Mouse (Mus musculus): ENCODE measurements around the gene Erbb3. TPM values are rescaled to one million over a fixed set of nuclear protein-coding genes. Genes with fewer than 3 reads are reported as not detected.

The Erbb3 gene
- polyA plus RNA-seq, 1 experiment: 39.4 TPM

- H3K4me1 ChIP-seq (ENCODE audit: control insufficient read depth, insufficient read depth, low read length): no peaks in the 10 kb centered on the region
- no peak overlapping the region for H3K27ac ChIP-seq (ENCODE audit: insufficient read depth, low read length)
- no peak overlapping the region for H3K9ac ChIP-seq (ENCODE audit: low read depth, poor library complexity, severe bottlenecking)
- H3K4me3 ChIP-seq (ENCODE audit: low read depth, low read length): no peak overlapping the region
- no peak for TF ChIP-seq CTCF (IDR thresholded peaks at IDR 0.05; ENCODE audit: low read depth, low read length)
- TF ChIP-seq EP300 (IDR thresholded peaks at IDR 0.05; ENCODE audit: insufficient read depth, low read depth, low read length): no peak
- no peak for TF ChIP-seq POLR2A (IDR thresholded peaks at IDR 0.05; ENCODE audit: insufficient read depth, low read length)
- no peaks in the 10 kb centered on the region for H3K36me3 ChIP-seq (ENCODE audit: control insufficient read depth, insufficient read depth, low read length, poor library complexity, severe bottlenecking)
- no peaks in the 10 kb centered on the region for H3K27me3 ChIP-seq (ENCODE audit: control insufficient read depth, insufficient read depth, low read length, poor library complexity, severe bottlenecking)
- H3K9me3 ChIP-seq (replicated peaks; ENCODE audit: control insufficient read depth, insufficient read depth, low read length, poor library complexity, severe bottlenecking): no peaks in the 10 kb centered on the region
Measured at GRCm38 (mm10) chr10:128601499-128601898, 12.0 kb upstream of the Erbb3 start.

GRCm38 (mm10) chr10:128598476-128598875 is 9.0 kb upstream of the Erbb3 start:
- Histone ChIP-seq H3K27ac (ENCODE audit: insufficient read depth, low read length) (no peak overlapping the region), H3K9ac (ENCODE audit: low read depth, poor library complexity, severe bottlenecking) (no peak overlapping the region), H3K36me3 (ENCODE audit: control insufficient read depth, insufficient read depth, low read length, poor library complexity, severe bottlenecking) (no peaks in the 10 kb centered on the region), H3K9me3 (replicated peaks; ENCODE audit: control insufficient read depth, insufficient read depth, low read length, poor library complexity, severe bottlenecking) (no peaks in the 10 kb centered on the region), H3K4me1 (ENCODE audit: control insufficient read depth, insufficient read depth, low read length) (no peaks in the 10 kb centered on the region), H3K4me3 (ENCODE audit: low read depth, low read length) (no peak overlapping the region), H3K27me3 (ENCODE audit: control insufficient read depth, insufficient read depth, low read length, poor library complexity, severe bottlenecking) (no peaks in the 10 kb centered on the region)
- TF ChIP-seq POLR2A (IDR thresholded peaks at IDR 0.05; ENCODE audit: insufficient read depth, low read length) (no peak), CTCF (IDR thresholded peaks at IDR 0.05; ENCODE audit: low read depth, low read length) (no peak), EP300 (IDR thresholded peaks at IDR 0.05; ENCODE audit: insufficient read depth, low read depth, low read length) (no peak)

GRCm38 (mm10) chr10:128592797-128593196 is 3.3 kb upstream of the Erbb3 start:
- no peak overlapping the region for H3K9ac ChIP-seq (ENCODE audit: low read depth, poor library complexity, severe bottlenecking)
- H3K36me3 ChIP-seq (ENCODE audit: control insufficient read depth, insufficient read depth, low read length, poor library complexity, severe bottlenecking): no peaks in the 10 kb centered on the region
- TF ChIP-seq CTCF (IDR thresholded peaks at IDR 0.05; ENCODE audit: low read depth, low read length): no peak
- no peak for TF ChIP-seq EP300 (IDR thresholded peaks at IDR 0.05; ENCODE audit: insufficient read depth, low read depth, low read length)
- no peak for TF ChIP-seq POLR2A (IDR thresholded peaks at IDR 0.05; ENCODE audit: insufficient read depth, low read length)
- no peak overlapping the region for H3K27ac ChIP-seq (ENCODE audit: insufficient read depth, low read length)
- H3K4me1 ChIP-seq (ENCODE audit: control insufficient read depth, insufficient read depth, low read length): peaks cover 1% of the 10 kb centered on the region
- H3K27me3 ChIP-seq (ENCODE audit: control insufficient read depth, insufficient read depth, low read length, poor library complexity, severe bottlenecking): no peaks in the 10 kb centered on the region
- H3K4me3 ChIP-seq (ENCODE audit: low read depth, low read length): no peak overlapping the region
- no peaks in the 10 kb centered on the region for H3K9me3 ChIP-seq (replicated peaks; ENCODE audit: control insufficient read depth, insufficient read depth, low read length, poor library complexity, severe bottlenecking)

- Histone ChIP-seq H3K4me3 (ENCODE audit: low read depth, low read length) (no peak overlapping the region), H3K9me3 (replicated peaks; ENCODE audit: control insufficient read depth, insufficient read depth, low read length, poor library complexity, severe bottlenecking) (no peaks in the 10 kb centered on the region), H3K27me3 (ENCODE audit: control insufficient read depth, insufficient read depth, low read length, poor library complexity, severe bottlenecking) (no peaks in the 10 kb centered on the region), H3K9ac (ENCODE audit: low read depth, poor library complexity, severe bottlenecking) (no peak overlapping the region), H3K4me1 (ENCODE audit: control insufficient read depth, insufficient read depth, low read length) (peaks cover 3% of the 10 kb centered on the region), H3K36me3 (ENCODE audit: control insufficient read depth, insufficient read depth, low read length, poor library complexity, severe bottlenecking) (no peaks in the 10 kb centered on the region), H3K27ac (ENCODE audit: insufficient read depth, low read length) (no peak overlapping the region)
- TF ChIP-seq POLR2A (IDR thresholded peaks at IDR 0.05; ENCODE audit: insufficient read depth, low read length): no peak
- no peak for TF ChIP-seq EP300 (IDR thresholded peaks at IDR 0.05; ENCODE audit: insufficient read depth, low read depth, low read length)
- no peak for TF ChIP-seq CTCF (IDR thresholded peaks at IDR 0.05; ENCODE audit: low read depth, low read length)
Measured at GRCm38 (mm10) chr10:128591436-128591835, 2.0 kb upstream of the Erbb3 start.

- Histone ChIP-seq H3K27ac (ENCODE audit: insufficient read depth, low read length) (peak overlapping the region; percentile 79), H3K4me1 (ENCODE audit: control insufficient read depth, insufficient read depth, low read length) (peaks cover 6% of the 10 kb centered on the region), H3K4me3 (ENCODE audit: low read depth, low read length) (peak overlapping the region; percentile 91), H3K36me3 (ENCODE audit: control insufficient read depth, insufficient read depth, low read length, poor library complexity, severe bottlenecking) (no peaks in the 10 kb centered on the region), H3K9me3 (replicated peaks; ENCODE audit: control insufficient read depth, insufficient read depth, low read length, poor library complexity, severe bottlenecking) (no peaks in the 10 kb centered on the region), H3K9ac (ENCODE audit: low read depth, poor library complexity, severe bottlenecking) (peak overlapping the region; percentile 91), H3K27me3 (ENCODE audit: control insufficient read depth, insufficient read depth, low read length, poor library complexity, severe bottlenecking) (no peaks in the 10 kb centered on the region)
- TF ChIP-seq EP300 (IDR thresholded peaks at IDR 0.05; ENCODE audit: insufficient read depth, low read depth, low read length): no peak
- peak; percentile 65 for TF ChIP-seq CTCF (IDR thresholded peaks at IDR 0.05; ENCODE audit: low read depth, low read length)
Measured at GRCm38 (mm10) chr10:128590193-128590690, 790 bp upstream of the Erbb3 start.

- peak overlapping the region; percentile 91 for H3K9ac ChIP-seq (ENCODE audit: low read depth, poor library complexity, severe bottlenecking)
- no peaks in the 10 kb centered on the region for H3K36me3 ChIP-seq (ENCODE audit: control insufficient read depth, insufficient read depth, low read length, poor library complexity, severe bottlenecking)
- H3K27me3 ChIP-seq (ENCODE audit: control insufficient read depth, insufficient read depth, low read length, poor library complexity, severe bottlenecking): no peaks in the 10 kb centered on the region
- H3K9me3 ChIP-seq (replicated peaks; ENCODE audit: control insufficient read depth, insufficient read depth, low read length, poor library complexity, severe bottlenecking): no peaks in the 10 kb centered on the region
- peaks cover 6% of the 10 kb centered on the region for H3K4me1 ChIP-seq (ENCODE audit: control insufficient read depth, insufficient read depth, low read length)
- peak overlapping the region; percentile 91 for H3K4me3 ChIP-seq (ENCODE audit: low read depth, low read length)
- TF ChIP-seq CTCF (IDR thresholded peaks at IDR 0.05; ENCODE audit: low read depth, low read length) (no peak), POLR2A (IDR thresholded peaks at IDR 0.05; ENCODE audit: insufficient read depth, low read length) (no peak)
- H3K27ac ChIP-seq (ENCODE audit: insufficient read depth, low read length): peak overlapping the region; percentile 66
Measured at GRCm38 (mm10) chr10:128588775-128589463, 533 bp downstream of the Erbb3 start.

Data from ES-Bruce4 (cell line).